9 mouse cellular contexts compared by ENCODE assay signal in genomic region chr14:47181497-47182290, GRCm38 (mm10). TPM values are rescaled to one million over a fixed set of nuclear protein-coding genes. Genes with fewer than 3 reads are reported as not detected.
DNase-seq lines count a peak whose midpoint lies in the region; ATAC-seq and TF ChIP-seq lines count a peak whose summit lies in the region.
"Had no signal": no experiment of that assay in that cellular context is flagged by ENCODE, and none has a peak within 500 bp of the region (broad histone marks: within the 10 kb centered on the region; RNA-seq: fewer than 3 reads in every experiment).

No protein-coding gene starts in this region.

- no peak overlapping the region for H3K4me3 ChIP-seq in forebrain, embryonic 11.5 days (ENCODE audit: low read depth, low read length)
- no peak overlapping the region for H3K4me3 ChIP-seq in forebrain, embryonic 12.5 days (replicated peaks)
- H3K4me3 ChIP-seq in thymus, adult 2 months (ENCODE audit: control insufficient read depth, insufficient read depth, low read length), result no peak overlapping the region
- H3K4me3 ChIP-seq in cortical plate, adult 2 months (ENCODE audit: insufficient read depth, low read length), result no peak overlapping the region
- H3K4me3 ChIP-seq in hindbrain, embryonic 15.5 days, result no peak overlapping the region
- no peak overlapping the region for H3K4me3 ChIP-seq in limb, embryonic 14.5 days (replicated peaks; ENCODE audit: low read length)
- H3K4me3 ChIP-seq: midbrain, embryonic 12.5 days had no signal

- no peaks in the 10 kb centered on the region for H3K9me3 ChIP-seq in forebrain, embryonic 11.5 days (ENCODE audit: control insufficient read depth, low read length)
- no peaks in the 10 kb centered on the region for H3K9me3 ChIP-seq in forebrain, embryonic 12.5 days
- no peaks in the 10 kb centered on the region for H3K9me3 ChIP-seq in hindbrain, embryonic 15.5 days
- H3K9me3 ChIP-seq in limb, embryonic 14.5 days (ENCODE audit: control insufficient read depth, low read length), result no peaks in the 10 kb centered on the region
- H3K9me3 ChIP-seq: midbrain, embryonic 12.5 days had no signal

- TF ChIP-seq POLR2A in thymus, adult 2 months (IDR thresholded peaks at IDR 0.05; ENCODE audit: control insufficient read depth, extremely low read depth, insufficient read depth, low read length, poor library complexity), result no peak
- TF ChIP-seq POLR2A in cortical plate, adult 2 months (IDR thresholded peaks at IDR 0.05; ENCODE audit: extremely low read depth, insufficient read depth, low read length), result no peak
- no peak for TF ChIP-seq POLR2A in limb, embryonic 14.5 days (IDR thresholded peaks at IDR 0.05; ENCODE audit: borderline replicate concordance, extremely low read depth, insufficient read depth, insufficient read length)

- 68% methylated on average over 11 of the region's 11 CpGs for WGBS in forebrain, embryonic 11.5 days
- 58% methylated on average over 11 of the region's 11 CpGs for WGBS in forebrain, embryonic 12.5 days
- WGBS in thymus, adult 2 months, result 79% methylated on average over 11 of the region's 11 CpGs
- WGBS in hindbrain, embryonic 15.5 days, result 47% methylated on average over 11 of the region's 11 CpGs
- WGBS in limb, embryonic 14.5 days, result 63% methylated on average over 11 of the region's 11 CpGs

- H3K9ac ChIP-seq in forebrain, embryonic 11.5 days (ENCODE audit: low read length), result no peak overlapping the region
- H3K9ac ChIP-seq in forebrain, embryonic 12.5 days, result no peak overlapping the region
- no peak overlapping the region for H3K9ac ChIP-seq in hindbrain, embryonic 15.5 days
- no peak overlapping the region for H3K9ac ChIP-seq in limb, embryonic 14.5 days (ENCODE audit: low read depth, low read length, severe bottlenecking)
- H3K9ac ChIP-seq: midbrain, embryonic 12.5 days had no signal

- H3K27me3 ChIP-seq in forebrain, embryonic 11.5 days (ENCODE audit: control insufficient read depth, insufficient read depth, low read length), result no peaks in the 10 kb centered on the region
- no peaks in the 10 kb centered on the region for H3K27me3 ChIP-seq in forebrain, embryonic 12.5 days
- no peaks in the 10 kb centered on the region for H3K27me3 ChIP-seq in thymus, adult 2 months (ENCODE audit: control insufficient read depth, insufficient read depth, low read length)
- no peaks in the 10 kb centered on the region for H3K27me3 ChIP-seq in hindbrain, embryonic 15.5 days
- H3K27me3 ChIP-seq in limb, embryonic 14.5 days (ENCODE audit: control insufficient read depth, insufficient read depth, low read length), result no peaks in the 10 kb centered on the region
- H3K27me3 ChIP-seq: midbrain, embryonic 12.5 days had no signal

- TF ChIP-seq CTCF in thymus, adult 2 months (IDR thresholded peaks at IDR 0.05; ENCODE audit: borderline replicate concordance, control insufficient read depth, extremely low read depth, insufficient read depth, low read length, poor library complexity), result no peak
- 0 out of 2 replicates have a peak, but pooled peaks have one; percentile 13 for TF ChIP-seq CTCF in cortical plate, adult 2 months (IDR thresholded peaks at IDR 0.05; ENCODE audit: extremely low read depth, insufficient read depth, low read length)

- DNase-seq in forebrain, embryonic 11.5 days (ENCODE audit: low spot score), result peak; percentile 54
- DNase-seq in thymus, adult 2 months, result peak; percentile 30
- DNase-seq in thymus, adult 18-20 months, result no peak
- peak; percentile 48 for DNase-seq in limb, embryonic 14.5 days (ENCODE audit: low spot score)
- DNase-seq in skeletal muscle tissue, adult 2 months (ENCODE audit: low read depth, low spot score), result peak; percentile 27

- no peaks in the 10 kb centered on the region for H3K4me1 ChIP-seq in forebrain, embryonic 11.5 days (replicated peaks; ENCODE audit: control insufficient read depth, insufficient read depth, low read length)
- no peaks in the 10 kb centered on the region for H3K4me1 ChIP-seq in forebrain, embryonic 12.5 days
- H3K4me1 ChIP-seq in thymus, adult 2 months (replicated peaks; ENCODE audit: control insufficient read depth, insufficient read depth, low read length), result peaks cover 5% of the 10 kb centered on the region
- no peaks in the 10 kb centered on the region for H3K4me1 ChIP-seq in cortical plate, adult 2 months (ENCODE audit: control insufficient read depth, insufficient read depth, low read length)
- peaks cover 6% of the 10 kb centered on the region for H3K4me1 ChIP-seq in hindbrain, embryonic 15.5 days (replicated peaks)
- H3K4me1 ChIP-seq in limb, embryonic 14.5 days (ENCODE audit: control insufficient read depth, insufficient read depth, low read length), result no peaks in the 10 kb centered on the region
- H3K4me1 ChIP-seq: midbrain, embryonic 12.5 days had no signal

- H3K4me2 ChIP-seq in forebrain, embryonic 11.5 days (ENCODE audit: low read depth, low read length, severe bottlenecking), result no peak overlapping the region
- H3K4me2 ChIP-seq in forebrain, embryonic 12.5 days, result no peak overlapping the region
- H3K4me2 ChIP-seq in hindbrain, embryonic 15.5 days, result no peak overlapping the region
- no peak overlapping the region for H3K4me2 ChIP-seq in limb, embryonic 14.5 days (replicated peaks; ENCODE audit: low read depth, low read length, severe bottlenecking)
- H3K4me2 ChIP-seq: midbrain, embryonic 12.5 days had no signal

- ATAC-seq in forebrain, embryonic 11.5 days (replicated peaks; ENCODE audit: low FRiP score), result no peak
- no peak for ATAC-seq in forebrain, embryonic 12.5 days (ENCODE audit: low FRiP score)
- peak; percentile 58; the same call in 1 of the 2 replicates for ATAC-seq in hindbrain, embryonic 15.5 days (ENCODE audit: low FRiP score, low read depth)
- ATAC-seq in limb, embryonic 14.5 days (ENCODE audit: low FRiP score, low read depth), result no peak

- H3K36me3 ChIP-seq in forebrain, embryonic 11.5 days (ENCODE audit: control insufficient read depth, insufficient read depth, low read length), result no peaks in the 10 kb centered on the region
- H3K36me3 ChIP-seq in forebrain, embryonic 12.5 days (replicated peaks), result no peaks in the 10 kb centered on the region
- H3K36me3 ChIP-seq in thymus, adult 2 months (ENCODE audit: control insufficient read depth, insufficient read depth, low read length), result no peaks in the 10 kb centered on the region
- H3K36me3 ChIP-seq in hindbrain, embryonic 15.5 days, result no peaks in the 10 kb centered on the region
- no peaks in the 10 kb centered on the region for H3K36me3 ChIP-seq in limb, embryonic 14.5 days (ENCODE audit: control insufficient read depth, insufficient read depth, low read length)
- H3K36me3 ChIP-seq: midbrain, embryonic 12.5 days had no signal

- no peak overlapping the region for H3K27ac ChIP-seq in forebrain, embryonic 11.5 days (ENCODE audit: low read depth, low read length)
- no peak overlapping the region for H3K27ac ChIP-seq in forebrain, embryonic 12.5 days
- no peak overlapping the region for H3K27ac ChIP-seq in thymus, adult 2 months (ENCODE audit: control insufficient read depth, insufficient read depth, low read length)
- no peak overlapping the region for H3K27ac ChIP-seq in cortical plate, adult 2 months (ENCODE audit: insufficient read depth, low read length)
- H3K27ac ChIP-seq in hindbrain, embryonic 15.5 days (replicated peaks), result no peak overlapping the region
- no peak overlapping the region for H3K27ac ChIP-seq in limb, embryonic 14.5 days (replicated peaks; ENCODE audit: low read depth, low read length)
- H3K27ac ChIP-seq: midbrain, embryonic 12.5 days had no signal

RNA-seq across cellular contexts. Expression of gene Gch1, which starts 7.5 kb away (rescaled TPM):
- 1.4 and 2.4 TPM in 2 replicates for polyA plus RNA-seq in forebrain, embryonic 11.5 days (2014; fragmentation: Nextera tagmentation; extraction: Ambion mirVana)
- 1.4 and 1.6 TPM in 2 replicates for polyA plus RNA-seq in forebrain, embryonic 12.5 days (2016; fragmentation: Nextera tagmentation; extraction: Ambion mirVana)
- 15.5 and 16.8 TPM in 2 replicates for polyA plus RNA-seq in thymus, adult 2 months (2012; rRNA removed)
- polyA plus RNA-seq in cortical plate, adult 2 months (2012; rRNA removed), result 1.6 TPM in 2 replicates
- polyA plus RNA-seq in hindbrain, embryonic 15.5 days (2015; fragmentation: Nextera tagmentation; extraction: Ambion mirVana), result 4.9 and 5.9 TPM in 2 replicates
- polyA plus RNA-seq in limb, embryonic 14.5 days (2012; rRNA removed), result 1.3 TPM in 2 replicates
- 0.99 and 1.5 TPM in 2 replicates for polyA plus RNA-seq in limb, embryonic 14.5 days (2014; fragmentation: Nextera tagmentation; extraction: Ambion mirVana)

Comparison
In these comparisons a context has a peak if more than half of its experiments do, and no peak if none do; other contexts are left out.
1. DNase-seq: peak in forebrain, embryonic 11.5 days (single experiment), thymus, adult 2 months (single experiment), limb, embryonic 14.5 days (single experiment) and skeletal muscle tissue, adult 2 months (single experiment); none in thymus, adult 18-20 months (0 of 2).